Mouse (Mus musculus) lung, adult 2 months (tissue): ENCODE data around the gene Sox13.

Source experiments
- CTCF ChIP-seq: fragments of 200-500 bp; IDR thresholded peaks from 2 replicates; pipeline ENCODE4 v1.5.1; 2011; ENCODE audit warnings: mild to moderate bottlenecking, low read length, control low read depth; ENCODE audit not compliant: insufficient read depth
- POLR2A ChIP-seq: fragments of 200-500 bp; IDR thresholded peaks from 2 replicates; pipeline ENCODE4 v1.6.1; 2011; ENCODE audit warnings: low read depth, mild to moderate bottlenecking, control low read depth, low read length, borderline replicate concordance; ENCODE audit errors: extremely low read depth

GRCm38 (mm10) chr1:133417113-133417512 lies 7.1 kb downstream of the Sox13 start:
- TF ChIP-seq CTCF (no peak), POLR2A (no peak)
